In the genomic region with DNA sequence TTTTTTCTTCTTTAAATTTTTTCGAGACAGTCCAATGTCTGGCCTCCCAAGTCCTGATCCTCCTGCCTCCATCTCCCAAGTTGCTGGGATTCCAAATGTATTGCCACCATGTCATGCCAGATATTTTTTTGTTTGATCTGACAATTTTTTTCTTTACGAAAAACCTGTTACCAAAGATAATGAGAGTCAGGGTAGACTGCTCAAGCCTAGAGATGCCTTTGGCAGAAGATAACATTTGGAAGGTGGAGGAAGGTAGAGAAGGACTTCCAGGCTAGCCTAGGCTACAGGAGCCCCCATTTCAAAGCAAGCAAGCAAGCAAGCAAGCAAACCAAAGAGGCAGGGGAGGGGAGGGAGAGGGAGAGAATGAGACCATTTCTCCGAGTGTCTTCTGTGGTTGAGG, we compare ENCODE assay signal across 8 mouse cellular contexts. TPM values are rescaled to one million over a fixed set of nuclear protein-coding genes. Genes with fewer than 3 reads are reported as not detected.
DNase-seq lines count a peak whose midpoint lies in the region; ATAC-seq lines count a peak whose summit lies in the region.

No protein-coding gene starts in this region.

- H3K9me3 ChIP-seq in heart, embryonic 12.5 days (replicated peaks), result no peaks in the 10 kb centered on the region
- H3K9me3 ChIP-seq in hindbrain, embryonic 10.5 days, result no peaks in the 10 kb centered on the region
- H3K9me3 ChIP-seq in midbrain, embryonic 10.5 days (replicated peaks), result no peaks in the 10 kb centered on the region

- H3K27ac ChIP-seq in heart, embryonic 12.5 days (ENCODE audit: poor library complexity, severe bottlenecking), result no peak overlapping the region
- peak overlapping the region; percentile 91 for H3K27ac ChIP-seq in hindbrain, embryonic 10.5 days
- H3K27ac ChIP-seq in midbrain, embryonic 10.5 days (replicated peaks), result peak overlapping the region; percentile 89; the same call in 1 of the 2 replicates

- WGBS in heart, embryonic 12.5 days, result 44% methylated on average over 3 of the region's 3 CpGs
- WGBS in hindbrain, embryonic 10.5 days, result 56% methylated on average over 3 of the region's 3 CpGs
- 54% methylated on average over 3 of the region's 3 CpGs for WGBS in midbrain, embryonic 10.5 days

- H3K9ac ChIP-seq in heart, embryonic 12.5 days, result peak overlapping the region; percentile 87

- ATAC-seq in heart, embryonic 12.5 days (ENCODE audit: insufficient number of reproducible peaks, low FRiP score), result no peak

- H3K4me1 ChIP-seq in heart, embryonic 12.5 days (replicated peaks), result peaks cover 28% of the 10 kb centered on the region
- peaks cover 32% of the 10 kb centered on the region for H3K4me1 ChIP-seq in hindbrain, embryonic 10.5 days (replicated peaks)
- H3K4me1 ChIP-seq in midbrain, embryonic 10.5 days, result peaks cover 35% of the 10 kb centered on the region

- intact Hi-C loops in heart, postnatal 25 days (cut with DNase I), result no loop called here

- H3K4me2 ChIP-seq in heart, embryonic 12.5 days, result peak overlapping the region; percentile 70

- H3K27me3 ChIP-seq in heart, embryonic 12.5 days (replicated peaks), result no peaks in the 10 kb centered on the region
- 0 out of 2 replicates have a peak, but pooled peaks cover 5% of the 10 kb centered on the region for H3K27me3 ChIP-seq in hindbrain, embryonic 10.5 days (ENCODE audit: insufficient read depth, poor library complexity, severe bottlenecking)
- H3K27me3 ChIP-seq in midbrain, embryonic 10.5 days (ENCODE audit: low read depth, poor library complexity, severe bottlenecking), result no peaks in the 10 kb centered on the region

- no peaks in the 10 kb centered on the region for H3K36me3 ChIP-seq in heart, embryonic 12.5 days
- peaks cover 10% of the 10 kb centered on the region for H3K36me3 ChIP-seq in hindbrain, embryonic 10.5 days
- H3K36me3 ChIP-seq in midbrain, embryonic 10.5 days, result peaks cover 9% of the 10 kb centered on the region; the same call in 1 of the 2 replicates

- no peak for DNase-seq in heart, postnatal 25 days (ENCODE audit: low spot score)
- peak; percentile 5 for DNase-seq in Muller cell, postnatal 12 days (ENCODE audit: inconsistent ontology term)
- DNase-seq in hindbrain, embryonic 10.5 days (ENCODE audit: low spot score), result no peak
- no peak for DNase-seq in midbrain, embryonic 10.5 days (ENCODE audit: low spot score)
- DNase-seq in urinary bladder, postnatal 4 days (ENCODE audit: low spot score in 2 of 2), result no peak
- no peak for DNase-seq in thymus, postnatal 0 days (ENCODE audit: low spot score)
- no peak for DNase-seq in cerebellum, postnatal 10 days

- peak overlapping the region; percentile 83 for H3K4me3 ChIP-seq in heart, embryonic 12.5 days
- peak overlapping the region; percentile 77 for H3K4me3 ChIP-seq in hindbrain, embryonic 10.5 days
- peak overlapping the region; percentile 76 for H3K4me3 ChIP-seq in midbrain, embryonic 10.5 days

RNA-seq across cellular contexts. Expression of gene Usp33, which starts 0.9 kb away (rescaled TPM):
- 37.7 and 38.1 TPM in 2 replicates for polyA plus RNA-seq in heart, embryonic 12.5 days (2016; fragmentation: Nextera tagmentation; extraction: Ambion mirVana)
- total RNA-seq in heart, postnatal 25 days (2021), result 10 to 100 TPM; 22.3 to 25.2 TPM
- 49.5 and 53.8 TPM in 2 replicates for polyA plus RNA-seq in hindbrain, embryonic 10.5 days (2016; fragmentation: Nextera tagmentation; extraction: Ambion mirVana)
- polyA plus RNA-seq in midbrain, embryonic 10.5 days (2016; fragmentation: Nextera tagmentation; extraction: Ambion mirVana), result 47.2 and 58.8 TPM in 2 replicates
- polyA plus RNA-seq in thymus, postnatal 0 days (2015; fragmentation: Nextera tagmentation; extraction: Ambion mirVana), result 30.4 and 35.4 TPM in 2 replicates

RNA-seq across cellular contexts. Expression of gene Miga1, which starts 7.0 kb away (rescaled TPM):
- polyA plus RNA-seq in heart, embryonic 12.5 days (2016; fragmentation: Nextera tagmentation; extraction: Ambion mirVana), result 18.0 and 18.8 TPM in 2 replicates
- total RNA-seq in heart, postnatal 25 days (2021), result 10 to 100 TPM in 1 of 2 experiments, 1 to 10 TPM in 1; 9.6 to 10.3 TPM
- polyA plus RNA-seq in hindbrain, embryonic 10.5 days (2016; fragmentation: Nextera tagmentation; extraction: Ambion mirVana), result 16.4 and 16.9 TPM in 2 replicates
- 17.1 and 18.2 TPM in 2 replicates for polyA plus RNA-seq in midbrain, embryonic 10.5 days (2016; fragmentation: Nextera tagmentation; extraction: Ambion mirVana)
- 13.1 and 14.4 TPM in 2 replicates for polyA plus RNA-seq in thymus, postnatal 0 days (2015; fragmentation: Nextera tagmentation; extraction: Ambion mirVana)

RNA-seq across cellular contexts. Expression of gene Zzz3, which starts 48.0 kb away (rescaled TPM):
- 37.4 and 38.8 TPM in 2 replicates for polyA plus RNA-seq in heart, embryonic 12.5 days (2016; fragmentation: Nextera tagmentation; extraction: Ambion mirVana)
- total RNA-seq in heart, postnatal 25 days (2021), result 10 to 100 TPM; 22.8 to 23.5 TPM
- 41.3 and 54.3 TPM in 2 replicates for polyA plus RNA-seq in hindbrain, embryonic 10.5 days (2016; fragmentation: Nextera tagmentation; extraction: Ambion mirVana)
- polyA plus RNA-seq in midbrain, embryonic 10.5 days (2016; fragmentation: Nextera tagmentation; extraction: Ambion mirVana), result 53.3 and 54.6 TPM in 2 replicates
- 41.7 and 44.6 TPM in 2 replicates for polyA plus RNA-seq in thymus, postnatal 0 days (2015; fragmentation: Nextera tagmentation; extraction: Ambion mirVana)
